Mouse (Mus musculus): ENCODE data around the gene Hmga2.
"Not testable (repeated sequence)": the region's sequence is repeated elsewhere in the genome, so short reads cannot be mapped to it uniquely, and the experiment has no call there.

Hmga2 gene

GRCm38 (mm10) chr10:120390912-120391835 lies 85.1 kb downstream of the Hmga2 start:
- no peak for DNase-seq

DNA sequence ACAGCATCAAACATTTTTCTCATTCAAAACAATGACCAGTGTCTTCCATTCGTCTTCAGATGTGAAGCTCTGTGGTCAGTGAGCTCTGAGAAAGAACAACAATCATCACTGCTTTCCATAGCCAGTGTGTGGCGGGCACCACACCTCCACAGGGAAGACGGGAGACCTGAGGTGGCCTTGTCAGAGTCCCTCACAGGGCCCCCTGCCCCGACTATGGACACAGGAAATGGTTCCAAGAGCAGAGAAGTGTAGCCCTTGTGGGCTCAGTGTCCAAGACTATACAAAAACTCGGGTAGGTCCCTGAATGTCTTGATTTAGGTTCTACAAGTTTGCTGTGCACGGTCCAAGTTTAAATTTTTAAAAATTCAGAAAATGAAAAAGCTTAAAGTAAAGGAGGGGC lies 86.6 kb downstream of the Hmga2 start:
- DNase-seq, result no peak

DNA sequence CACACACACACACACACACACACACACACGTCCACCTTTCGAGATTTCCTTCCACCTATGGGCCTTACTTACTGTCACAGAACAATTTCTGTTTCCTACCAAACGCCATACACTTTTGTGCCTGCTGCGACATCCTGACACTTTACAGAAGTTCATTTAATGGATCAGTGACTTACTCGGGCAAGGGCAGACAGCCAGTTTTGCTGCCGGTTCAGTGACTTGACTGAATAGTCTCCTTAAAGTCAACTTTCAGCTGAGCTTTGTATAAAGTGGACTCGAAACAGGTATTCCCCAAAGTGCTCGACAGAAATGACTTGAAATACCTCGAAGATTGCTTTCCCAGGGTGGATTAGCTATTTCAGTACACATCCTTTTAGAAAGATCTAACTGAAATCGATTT lies 87.3 kb downstream of the Hmga2 start:
- DNase-seq, result peak in 1 of 2 experiments; percentile 14

DNA sequence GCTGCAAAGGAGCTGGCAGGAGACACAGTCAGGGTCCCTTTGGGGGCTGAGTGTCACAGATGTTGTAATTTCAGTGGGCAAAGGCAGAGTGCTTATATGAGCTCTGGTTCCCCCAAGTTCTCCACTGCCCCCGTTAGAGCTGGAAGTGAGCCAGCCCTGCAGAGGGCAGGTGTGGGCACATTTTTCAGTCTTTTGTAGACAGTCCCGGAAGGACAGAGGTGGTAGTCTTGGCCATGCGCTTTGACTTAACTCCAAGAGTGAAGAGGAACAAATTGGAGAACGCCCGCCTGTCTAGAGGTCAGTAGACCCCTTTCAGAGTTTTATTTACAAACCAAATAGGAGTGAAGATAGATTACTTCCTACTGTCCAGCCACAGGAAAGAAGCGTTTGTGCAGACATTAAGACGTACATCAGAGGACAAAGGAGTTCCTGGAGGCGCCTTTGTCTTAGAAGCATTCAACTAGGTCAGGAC lies 87.8 kb downstream of the Hmga2 start:
- DNase-seq, result no peak

DNA sequence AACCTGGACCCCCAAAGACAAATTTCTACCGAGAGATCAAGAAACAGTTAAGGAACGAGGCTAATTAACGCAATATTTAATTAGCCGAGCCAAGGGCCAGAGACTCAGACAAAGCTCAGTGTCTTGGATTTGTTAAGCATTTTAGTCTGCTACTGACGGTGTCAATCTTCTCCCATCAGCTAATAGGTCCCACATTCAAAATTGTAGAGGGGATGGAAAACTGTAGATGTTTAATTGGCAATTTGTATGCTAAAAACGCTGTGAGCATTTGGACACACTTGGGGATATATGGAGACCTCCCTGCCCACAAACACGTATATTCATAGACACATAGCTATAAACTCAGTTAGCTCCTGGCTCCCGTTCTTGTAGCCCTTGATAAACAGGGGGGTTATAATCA lies 89.2 kb downstream of the Hmga2 start:
- DNase-seq, result no peak

GRCm38 (mm10) chr10:120384797-120385600 lies 91.3 kb downstream of the Hmga2 start:
- no peak for DNase-seq

DNA sequence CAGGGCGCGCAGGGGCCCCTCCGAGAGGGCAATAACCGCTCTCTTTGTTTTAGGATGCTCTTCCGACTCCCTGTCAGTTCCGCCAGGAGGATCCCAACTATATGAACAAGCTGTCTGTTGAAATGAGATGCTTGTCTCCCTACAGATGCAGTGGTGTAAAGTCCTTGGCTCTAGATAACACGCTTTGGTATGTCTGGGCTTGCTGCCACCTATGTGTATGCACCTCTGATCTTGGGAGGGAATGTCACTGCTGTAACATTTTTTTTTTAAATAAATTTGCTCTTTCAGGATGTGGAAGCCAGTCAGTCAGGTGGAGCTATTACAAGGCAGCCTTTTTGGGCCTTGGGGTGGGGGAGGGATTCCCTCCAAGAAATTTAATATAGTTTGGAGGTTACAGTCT lies 92.2 kb downstream of the Hmga2 start:
- DNase-seq, result no peak

DNA sequence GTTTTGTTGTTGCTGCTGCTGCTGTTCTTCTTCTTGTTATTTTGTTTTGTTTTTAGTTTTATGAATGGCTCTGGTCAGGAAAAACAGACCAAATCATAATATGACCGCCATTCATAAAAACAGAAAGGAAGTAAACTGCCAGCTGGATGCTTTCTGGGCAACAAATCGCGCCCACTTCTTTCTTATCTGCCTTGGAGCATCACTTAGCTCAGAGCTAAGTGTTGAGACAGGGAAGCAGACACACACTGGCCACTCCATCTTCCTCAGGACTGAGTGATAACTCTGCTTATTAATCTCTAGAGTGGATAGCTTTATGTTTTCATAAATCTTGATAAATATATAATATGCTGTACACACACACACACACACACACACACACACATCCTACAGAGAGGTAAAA lies 98.5 kb downstream of the Hmga2 start:
- no peak for DNase-seq

DNA sequence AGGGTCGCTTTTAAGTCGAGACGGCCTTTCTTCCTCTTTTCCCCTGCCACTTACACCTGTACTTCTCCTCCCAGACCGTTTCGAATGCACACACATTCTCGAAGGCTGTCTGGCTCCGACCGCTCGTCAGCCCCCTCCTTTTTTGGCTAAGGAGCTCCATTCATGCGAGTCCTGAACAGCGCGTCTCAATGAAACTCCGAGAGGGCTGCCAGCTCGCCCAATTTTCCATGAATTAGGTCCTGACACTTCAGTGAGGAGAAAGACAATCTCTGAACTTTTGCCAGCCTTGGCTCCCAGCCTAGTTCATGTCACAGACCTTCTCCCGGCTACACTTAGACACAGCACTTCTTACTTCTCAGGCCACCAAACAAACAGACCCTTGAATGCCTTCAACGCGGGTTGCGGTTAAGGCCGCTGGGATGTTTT lies 98.9 kb downstream of the Hmga2 start:
- peak; percentile 75 to 85 for DNase-seq

GRCm38 (mm10) chr10:120375438-120375837 lies 100.8 kb downstream of the Hmga2 start:
- DNase-seq, result no peak

DNA sequence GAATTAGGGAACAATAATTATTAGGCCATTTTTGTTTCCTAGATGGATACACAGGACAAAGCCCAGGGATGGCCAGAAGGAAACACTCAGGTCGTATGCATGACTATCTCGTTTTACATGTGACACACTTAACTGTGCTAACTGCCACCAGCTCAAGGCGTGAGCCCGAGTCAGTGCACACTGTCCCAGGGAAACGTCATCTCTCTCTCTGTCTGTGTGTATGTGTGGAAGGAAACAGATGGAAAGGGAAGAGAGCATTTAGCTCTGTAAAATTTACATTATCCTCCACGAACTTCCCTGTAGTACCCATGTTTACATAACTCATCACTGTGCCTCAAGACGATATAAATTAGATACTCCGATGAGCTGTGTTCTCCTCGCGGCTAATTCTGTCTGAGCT lies 105.1 kb downstream of the Hmga2 start:
- no peak for DNase-seq

DNA sequence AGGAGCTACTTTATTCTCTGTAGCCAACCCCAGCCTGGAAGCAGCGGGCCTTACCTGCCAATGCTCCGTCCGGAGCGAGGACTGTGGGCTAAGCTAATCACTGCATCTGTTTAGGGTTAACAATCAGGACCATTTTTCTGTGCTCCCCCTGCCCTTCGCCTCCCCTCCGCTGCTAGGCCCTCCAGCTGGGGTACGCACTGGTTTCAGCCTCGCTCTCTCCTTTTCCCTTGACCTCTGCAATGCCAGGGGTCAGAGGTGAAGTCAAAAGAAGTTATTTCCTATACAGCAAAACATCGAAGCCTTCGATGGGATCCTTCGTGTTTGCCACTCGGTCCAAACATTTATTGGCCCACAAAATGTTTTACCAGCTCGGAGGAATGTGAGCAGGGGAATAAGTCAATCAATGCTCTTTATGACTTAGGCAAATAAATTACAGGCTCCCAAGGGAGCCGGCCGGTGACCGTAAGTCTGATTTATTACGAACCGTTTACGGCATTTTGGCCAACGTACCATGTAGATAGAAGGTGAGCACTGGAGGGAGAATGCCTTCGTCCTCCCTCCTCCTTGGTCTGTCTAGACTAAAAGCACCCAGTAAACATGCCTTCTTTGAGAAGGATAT lies 107.0 kb downstream of the Hmga2 start:
- DNase-seq, result no peak

GRCm38 (mm10) chr10:120366173-120366592 lies 110.1 kb downstream of the Hmga2 start:
- not testable (repeated sequence) for DNase-seq

- peak; percentile 15 to 26 for DNase-seq
These were observed 110.7 kb downstream of the Hmga2 start for GRCm38 (mm10) chr10:120365380-120366172.

DNA sequence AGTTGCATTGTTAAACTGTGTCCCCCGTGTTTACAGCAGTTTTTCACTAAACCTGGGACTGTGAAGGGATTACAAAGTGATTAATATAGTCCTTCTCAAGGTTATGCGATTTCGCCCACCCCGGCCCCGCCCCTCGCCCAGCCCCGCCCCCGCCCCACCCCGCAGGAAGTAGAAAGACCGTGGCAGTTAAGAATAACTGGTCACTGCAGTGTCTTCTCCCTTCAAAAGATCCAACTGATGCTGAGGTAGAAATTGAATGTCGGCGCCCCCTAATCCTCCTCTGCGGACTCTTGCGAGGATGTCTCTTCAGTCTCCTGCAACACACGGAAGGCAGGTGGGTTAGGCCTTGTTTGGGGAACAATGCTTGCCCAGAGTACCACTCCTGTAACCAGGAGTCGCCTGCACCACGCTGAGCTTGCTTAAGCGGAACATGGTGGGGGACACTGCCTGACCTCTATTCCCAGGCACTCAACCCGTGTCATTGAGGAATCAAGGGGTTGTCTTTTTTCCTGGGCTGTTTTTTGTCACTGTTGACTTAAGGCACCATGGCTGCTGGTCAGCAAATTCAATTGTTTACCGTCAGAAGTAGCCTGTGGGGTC lies 112.2 kb downstream of the Hmga2 start:
- DNase-seq, result no peak

GRCm38 (mm10) chr10:120363298-120363982 lies 112.8 kb downstream of the Hmga2 start:
- not testable (repeated sequence) for DNase-seq

- no peak for DNase-seq
These were observed 121.7 kb downstream of the Hmga2 start for GRCm38 (mm10) chr10:120354523-120355030.

DNA sequence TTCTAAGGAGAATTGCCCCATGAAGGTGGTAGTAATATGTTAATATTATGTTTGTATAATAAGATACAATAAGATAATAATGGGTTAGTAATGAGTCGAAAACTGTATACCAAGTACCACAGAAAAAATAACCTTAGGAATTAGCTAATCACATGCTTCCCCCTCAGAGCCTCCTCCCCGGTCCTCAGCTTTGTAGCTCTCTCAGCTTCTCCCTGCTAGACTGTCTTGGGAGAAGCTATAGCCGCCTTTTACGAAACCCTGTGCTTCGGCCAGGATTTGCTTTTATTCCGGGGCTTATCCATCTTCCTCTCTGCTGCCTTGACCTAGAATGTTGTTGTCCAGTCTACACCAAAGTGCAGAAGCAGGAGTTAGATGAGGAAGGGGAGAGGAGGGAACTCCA lies 130.9 kb downstream of the Hmga2 start:
- DNase-seq, result no peak

- DNase-seq, result no peak
These were observed 131.5 kb downstream of the Hmga2 start for GRCm38 (mm10) chr10:120344558-120345318.

DNA sequence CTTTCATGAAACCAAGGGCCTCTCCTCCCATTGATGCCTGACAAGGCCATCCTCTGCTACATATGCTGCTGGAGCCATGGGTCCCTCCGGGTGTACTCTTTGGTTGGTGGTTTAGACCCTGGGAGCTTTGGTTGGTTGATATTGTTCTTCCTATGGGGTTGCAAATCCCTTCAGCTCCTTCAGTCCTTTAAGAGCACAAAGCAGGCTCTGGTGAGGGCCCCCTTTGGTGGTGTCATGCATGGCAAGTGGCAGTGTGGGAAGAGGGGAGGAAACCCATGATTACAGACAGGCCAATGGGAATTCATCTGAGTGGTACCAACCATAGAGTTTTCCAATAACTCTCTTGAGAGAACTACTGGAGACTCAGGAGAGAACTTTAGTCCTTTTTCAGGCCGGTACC lies 136.4 kb downstream of the Hmga2 start:
- not testable (repeated sequence) for DNase-seq

Measured in cerebellum, postnatal 14 days (tissue).